Mouse (Mus musculus) spleen, postnatal 4 days (tissue): ENCODE measurements around the gene Atp13a5.

Experiments used
- DNase-seq, 2 experiments: peaks; one replicate each; pipeline ENCODE4 v3.0.0; 2022; ENCODE audit warnings: low spot score in 2 of 2

Atp13a5 gene

DNA sequence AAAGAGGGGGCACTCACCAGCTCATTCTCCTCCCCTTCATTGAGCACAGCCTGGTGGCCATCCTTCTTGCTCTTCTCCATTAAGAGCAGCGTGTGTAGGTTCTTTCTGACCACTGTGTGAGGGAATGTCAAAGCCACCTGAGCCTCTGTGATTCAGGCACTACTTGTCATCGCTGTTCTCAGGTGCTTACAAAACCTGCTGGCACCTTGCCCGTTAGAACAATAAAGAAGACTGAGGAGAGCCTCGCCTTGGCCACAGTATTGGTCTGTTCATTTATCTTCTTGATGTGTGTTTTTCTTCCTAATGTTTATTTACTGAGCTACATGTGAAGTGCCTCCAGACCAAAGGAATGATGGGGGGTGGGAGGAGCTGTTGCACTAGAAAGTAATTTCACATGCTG lies at the start of gene Atp13a5:
Gene Atp13a5, minus strand, starts transcription at position 275 of the 400 bp plus-strand sequence.
- DNase-seq: no peak

DNA sequence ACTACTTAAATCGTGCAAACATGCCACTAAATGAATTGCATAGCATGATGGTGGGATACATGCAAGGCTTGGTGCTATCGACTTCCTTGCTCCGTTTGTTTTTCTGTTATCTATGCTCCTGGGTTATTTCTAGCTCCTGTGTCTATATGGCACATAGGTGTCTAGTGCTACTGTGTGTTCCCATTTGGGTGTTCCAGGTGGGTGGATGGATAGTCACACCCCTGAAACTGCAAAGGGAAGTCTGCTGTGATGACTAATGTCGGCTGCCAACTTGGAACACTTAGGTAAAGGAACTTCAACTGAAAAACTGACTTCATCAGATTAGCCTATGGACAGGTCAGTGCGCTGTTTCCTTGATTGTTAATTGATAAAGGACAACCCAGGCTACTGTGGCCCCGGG lies 36.3 kb upstream of the Atp13a5 start:
- DNase-seq: no peak

DNA sequence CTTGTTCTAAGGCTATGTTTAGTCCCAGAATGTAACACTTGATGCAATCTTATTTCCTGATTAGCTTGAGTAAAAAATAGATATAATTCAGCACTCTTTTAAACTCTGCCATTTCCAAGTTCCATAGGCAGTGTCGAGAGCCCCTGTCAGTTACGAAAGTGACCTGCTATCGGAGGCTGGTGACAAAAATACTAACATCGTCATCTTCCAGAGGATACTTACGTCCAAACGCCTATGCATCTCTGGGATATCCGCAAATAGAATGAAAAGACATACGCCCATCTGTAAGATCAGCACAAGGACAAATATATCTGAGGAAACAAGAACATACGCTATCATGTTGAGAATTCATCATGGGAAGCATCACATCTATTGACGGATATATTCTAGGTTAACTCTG lies 28.8 kb upstream of the Atp13a5 start:
- no peak for DNase-seq

DNA sequence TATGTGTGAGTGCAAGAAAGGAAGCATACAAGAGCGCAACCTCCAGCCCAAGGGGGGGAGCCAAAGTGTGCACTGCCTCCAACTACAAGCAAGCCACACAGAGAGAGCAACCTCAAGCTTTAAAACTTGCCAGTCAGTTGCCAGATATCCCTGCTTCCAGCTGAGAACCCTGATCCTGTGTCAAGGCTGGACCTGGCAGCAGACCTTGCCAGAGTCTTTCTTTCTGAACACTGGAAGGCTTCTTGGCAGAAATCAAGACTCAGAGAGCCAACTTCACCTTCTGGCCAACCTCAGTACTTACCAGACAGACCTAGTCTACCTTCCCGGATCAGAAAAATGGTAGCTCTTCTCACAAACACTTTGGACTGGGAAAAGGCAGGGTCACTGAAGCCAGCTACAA lies 20.5 kb upstream of the Atp13a5 start:
- DNase-seq: no peak

- DNase-seq: no peak
Observed at GRCm38 (mm10) chr16:29384781-29385180, 6.2 kb upstream of the Atp13a5 start.

DNA sequence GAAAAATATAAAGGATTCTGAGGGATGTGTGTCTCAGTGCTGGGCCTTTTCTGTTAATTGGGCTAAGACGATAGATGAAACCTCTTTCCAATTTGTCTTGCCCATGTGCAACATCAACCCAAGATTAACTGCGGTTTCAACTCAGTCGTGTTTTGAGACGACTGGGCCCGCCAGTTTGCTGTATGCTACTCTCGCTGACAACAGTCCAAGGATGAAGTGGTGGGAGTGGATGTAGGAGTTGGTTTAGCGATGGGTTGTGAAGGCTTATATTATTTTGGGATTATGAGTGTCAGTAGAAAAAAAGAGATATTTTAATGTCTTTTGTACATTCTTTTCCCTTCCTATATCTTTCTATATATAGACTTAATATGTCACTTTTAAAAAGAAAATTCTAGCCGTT lies 3.9 kb downstream of the Atp13a5 start:
- no peak for DNase-seq

GRCm38 (mm10) chr16:29331351-29332044 lies 47.0 kb downstream of the Atp13a5 start:
- no peak for DNase-seq

- DNase-seq: no peak
Observed at GRCm38 (mm10) chr16:29330948-29331347, 47.6 kb downstream of the Atp13a5 start.

DNA sequence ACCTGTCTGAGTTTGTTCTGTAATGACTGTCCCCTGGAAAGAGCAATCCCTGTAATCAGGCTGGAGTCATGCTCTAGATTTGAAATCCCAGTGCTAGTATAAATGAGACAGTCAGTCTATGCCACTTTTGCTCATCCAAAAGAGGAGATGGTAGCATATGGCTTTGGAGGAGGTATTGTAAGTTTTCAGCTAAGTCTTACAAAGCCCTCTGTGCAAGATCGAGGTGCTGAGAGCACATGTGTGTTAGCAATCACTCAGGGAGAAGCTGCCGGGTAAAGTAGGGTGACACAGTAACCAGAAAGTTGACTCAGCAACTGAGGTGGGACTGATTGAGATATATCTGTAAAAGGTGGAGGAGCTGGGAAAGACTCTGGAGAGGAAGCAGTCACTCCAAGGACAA lies 49.3 kb downstream of the Atp13a5 start:
- DNase-seq: no peak

DNA sequence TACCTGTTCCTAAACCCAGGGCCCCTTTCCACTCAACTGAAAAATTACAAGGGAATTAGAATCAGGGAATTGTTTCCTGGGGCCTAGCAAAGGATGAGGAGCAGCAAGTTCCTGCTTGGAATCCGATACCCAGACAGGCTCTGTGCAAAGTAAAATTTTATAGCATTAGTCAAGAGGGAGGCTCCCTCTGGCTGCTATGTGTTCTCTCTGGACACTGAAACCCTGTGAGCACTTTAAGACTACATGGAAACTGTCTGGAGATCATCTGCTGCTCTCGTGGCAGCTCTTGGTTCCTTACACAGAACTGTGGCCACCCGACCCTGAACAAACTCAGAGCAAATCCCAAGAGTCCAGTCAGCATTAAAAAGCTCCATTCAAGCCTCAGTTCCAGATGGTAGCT lies 50.6 kb downstream of the Atp13a5 start:
- no peak for DNase-seq

DNA sequence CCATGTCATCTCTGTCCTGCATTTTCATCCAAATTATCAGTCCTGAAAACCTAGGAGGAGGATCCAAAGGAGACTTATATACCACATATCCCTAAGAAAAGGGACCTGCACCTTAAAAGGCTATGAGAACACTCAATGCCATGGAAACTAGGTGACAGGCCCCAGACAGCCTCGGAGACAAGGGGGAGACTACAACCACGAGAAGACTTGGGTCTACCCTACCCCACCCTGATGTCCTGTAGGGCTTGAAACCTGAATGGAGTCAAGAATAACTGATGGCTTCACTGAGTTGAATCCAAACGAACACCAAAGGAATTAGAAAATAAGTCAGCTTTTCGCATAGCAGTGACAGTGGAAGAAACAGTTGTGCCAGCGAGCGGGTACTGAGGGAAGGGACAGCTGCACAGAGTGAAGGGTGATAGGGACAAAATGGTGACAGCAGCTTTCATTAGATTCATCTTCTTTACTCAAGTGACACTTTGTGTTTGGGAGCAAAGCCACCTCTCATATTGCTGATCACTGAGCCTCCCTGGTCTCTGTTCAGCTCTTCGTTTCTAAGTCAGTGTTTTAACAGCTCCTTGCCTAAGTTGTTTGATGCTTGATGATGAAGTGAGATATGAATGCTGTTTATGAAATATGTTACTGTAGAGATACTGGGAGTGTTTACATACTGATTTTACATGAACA lies 53.2 kb downstream of the Atp13a5 start:
- no peak for DNase-seq

GRCm38 (mm10) chr16:29320717-29321116 lies 57.8 kb downstream of the Atp13a5 start:
- DNase-seq: no peak

DNA sequence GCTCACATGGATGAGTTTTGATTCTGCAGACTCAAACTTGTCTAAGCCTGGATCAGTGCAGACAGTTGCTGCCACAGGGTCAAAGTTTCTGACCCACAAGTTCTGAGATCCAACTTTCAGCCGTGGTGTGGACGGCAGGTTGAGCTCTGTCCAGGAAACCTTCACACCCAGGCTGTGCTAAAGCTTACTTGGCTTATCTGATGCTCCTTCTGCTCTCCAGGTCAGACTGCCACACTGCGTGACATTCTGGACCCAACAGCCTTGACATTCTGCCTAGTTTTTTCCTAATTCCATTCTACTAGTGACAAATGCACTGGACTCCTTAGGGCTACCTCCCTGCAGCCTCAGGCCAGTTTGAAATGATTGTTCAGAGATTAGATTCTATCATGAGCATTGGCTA lies 63.1 kb downstream of the Atp13a5 start:
- no peak for DNase-seq

DNA sequence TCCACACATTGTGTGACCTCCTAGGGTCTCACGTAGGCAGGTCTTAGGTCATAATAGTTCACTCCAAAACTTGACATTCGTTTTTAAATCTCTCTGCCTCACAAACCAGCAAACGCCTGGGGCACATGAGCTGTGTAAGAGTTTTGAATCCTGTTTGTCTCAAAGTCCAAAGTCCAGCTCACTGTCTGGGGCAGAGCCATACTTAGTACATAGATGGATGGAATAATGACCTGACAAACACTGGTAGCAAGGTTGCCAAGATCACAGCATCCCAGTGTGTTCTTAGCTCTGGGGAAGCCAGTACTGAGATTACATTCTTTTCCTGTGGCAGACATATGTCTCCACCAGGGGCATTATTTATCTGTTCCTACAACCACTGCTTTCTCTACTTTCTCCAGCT lies 63.5 kb downstream of the Atp13a5 start:
- no peak for DNase-seq

- DNase-seq: no peak
Observed at GRCm38 (mm10) chr16:29297555-29298021, 80.9 kb downstream of the Atp13a5 start.

DNA sequence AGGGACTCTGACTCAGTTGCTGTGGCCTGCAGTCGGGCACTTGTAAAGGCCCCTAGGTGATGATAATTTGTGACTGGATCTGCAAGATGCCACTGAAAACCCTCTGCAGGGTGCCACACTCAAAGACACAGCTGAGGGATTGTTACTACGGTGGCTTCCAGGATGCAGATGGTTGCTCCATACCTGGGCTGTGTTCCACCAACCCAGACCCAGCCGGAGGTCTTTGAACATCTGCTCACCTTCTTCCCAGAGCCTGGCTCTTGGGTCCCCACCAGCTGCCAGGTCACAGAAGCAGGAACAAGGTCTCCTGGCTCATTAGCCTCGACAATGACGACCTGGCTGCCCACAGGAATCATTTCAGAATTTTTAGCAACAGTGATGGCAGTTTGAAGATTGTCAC lies 97.8 kb downstream of the Atp13a5 start:
- DNase-seq: no peak

- no peak for DNase-seq
Observed at GRCm38 (mm10) chr16:29254325-29254724, 124.2 kb downstream of the Atp13a5 start.

GRCm38 (mm10) chr16:29235951-29236350 lies 142.6 kb downstream of the Atp13a5 start:
- no peak for DNase-seq

GRCm38 (mm10) chr16:29216395-29217295 lies 161.9 kb downstream of the Atp13a5 start:
- no peak for DNase-seq

DNA sequence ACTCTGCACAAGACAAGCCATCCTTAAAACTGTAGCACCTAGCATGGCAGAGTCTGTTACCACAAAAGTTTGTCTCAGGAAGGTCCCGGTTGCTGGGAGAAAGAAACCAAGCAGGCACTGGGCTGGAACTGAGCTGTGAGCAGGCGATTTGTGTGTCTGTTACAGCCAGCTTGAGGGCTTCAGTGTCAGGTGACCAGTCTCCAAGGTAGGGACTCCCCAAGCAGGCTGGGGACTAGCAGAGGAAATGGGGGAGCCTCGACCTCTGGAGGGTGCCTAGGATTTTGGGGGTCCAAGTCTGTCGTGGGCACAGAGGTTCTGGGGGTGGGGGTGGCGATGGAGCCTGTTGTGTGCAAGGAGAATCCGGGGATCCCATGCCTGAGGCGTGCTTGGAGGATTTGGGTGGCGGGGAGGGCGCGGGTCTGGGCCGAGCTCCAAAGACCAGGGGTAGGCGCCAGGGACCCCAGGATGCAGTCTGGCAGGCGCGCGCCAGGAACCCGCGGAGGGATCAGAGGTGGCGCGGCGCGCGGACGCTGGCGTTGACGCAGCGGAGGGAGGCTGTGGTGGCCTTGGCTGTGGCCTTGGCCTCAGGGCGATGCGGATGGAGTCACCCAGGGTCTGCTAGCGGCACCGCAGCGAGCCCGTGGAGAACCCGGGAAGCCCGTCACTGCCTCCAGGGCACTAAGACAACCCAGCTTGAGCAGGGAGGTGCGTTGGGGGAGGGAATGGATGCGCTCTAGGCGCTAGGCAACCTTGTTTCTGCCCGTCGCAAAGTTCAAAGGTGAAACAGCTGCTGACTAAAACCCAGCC lies 168.7 kb downstream of the Atp13a5 start, which contains the start of gene Hrasls:
Gene Hrasls, plus strand, starts transcription at position 91 of the 807 bp plus-strand sequence.
- DNase-seq: no peak

DNA sequence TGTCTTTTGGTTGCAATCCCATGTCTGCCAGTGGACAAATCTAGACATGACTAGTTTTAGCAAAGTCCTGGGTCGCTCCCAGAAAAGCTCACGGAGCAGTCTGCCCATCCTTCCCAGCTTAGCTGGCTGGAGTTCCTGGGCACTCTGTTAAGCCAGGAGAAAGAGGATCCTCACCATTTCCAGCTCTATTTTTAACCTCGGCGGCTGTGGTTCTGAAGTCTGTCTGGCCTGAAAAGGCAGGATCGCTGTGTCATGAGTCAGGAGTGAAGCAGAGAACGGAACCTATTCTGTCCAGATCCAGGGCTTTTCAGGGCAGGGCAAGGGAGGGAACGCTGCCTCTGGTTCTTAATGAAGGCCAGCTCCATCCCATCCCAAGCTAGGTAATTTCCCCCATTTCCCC lies 169.7 kb downstream of the Atp13a5 start:
- no peak for DNase-seq
